Mouse (Mus musculus): ENCODE data around the gene Fam117b. TPM values are rescaled to one million over a fixed set of nuclear protein-coding genes. Genes with fewer than 3 reads are reported as not detected.

The Fam117b gene
- polyA plus RNA-seq, 1 experiment, result 22.3 TPM

GRCm38 (mm10) chr1:59895456-59895855 is 17.4 kb upstream of the Fam117b start:
- H3K27ac ChIP-seq (ENCODE audit: insufficient read depth, low read length), result no peak overlapping the region
- TF ChIP-seq POLR2A (IDR thresholded peaks at IDR 0.05; ENCODE audit: low read depth, low read length), result no peak
- no peak for TF ChIP-seq CTCF (IDR thresholded peaks at IDR 0.05; ENCODE audit: borderline replicate concordance, insufficient read depth, low read length)
- H3K4me1 ChIP-seq (ENCODE audit: control insufficient read depth, insufficient read depth, low read length), result 0 out of 2 replicates have a peak, but pooled peaks cover 2% of the 10 kb centered on the region

GRCm38 (mm10) chr1:59897147-59897798 is 15.5 kb upstream of the Fam117b start:
- TF ChIP-seq CTCF (IDR thresholded peaks at IDR 0.05; ENCODE audit: borderline replicate concordance, insufficient read depth, low read length), result no peak
- no peak for TF ChIP-seq POLR2A (IDR thresholded peaks at IDR 0.05; ENCODE audit: low read depth, low read length)
- 0 out of 2 replicates have a peak, but pooled peaks cover 2% of the 10 kb centered on the region for H3K4me1 ChIP-seq (ENCODE audit: control insufficient read depth, insufficient read depth, low read length)
- no peak overlapping the region for H3K4me3 ChIP-seq (ENCODE audit: insufficient read depth, low read length)

More at GRCm38 (mm10) chr1:59895456-59895855, 17.4 kb upstream of the Fam117b start:
- H3K4me3 ChIP-seq (ENCODE audit: insufficient read depth, low read length), result no peak overlapping the region

GRCm38 (mm10) chr1:59899679-59900078 is 13.1 kb upstream of the Fam117b start:
- H3K27ac ChIP-seq (ENCODE audit: insufficient read depth, low read length), result no peak overlapping the region
- H3K4me3 ChIP-seq (ENCODE audit: insufficient read depth, low read length), result no peak overlapping the region
- no peak for TF ChIP-seq CTCF (IDR thresholded peaks at IDR 0.05; ENCODE audit: borderline replicate concordance, insufficient read depth, low read length)
- TF ChIP-seq POLR2A (IDR thresholded peaks at IDR 0.05; ENCODE audit: low read depth, low read length), result no peak
- H3K4me1 ChIP-seq (ENCODE audit: control insufficient read depth, insufficient read depth, low read length), result 0 out of 2 replicates have a peak, but pooled peaks cover 2% of the 10 kb centered on the region

More at GRCm38 (mm10) chr1:59897147-59897798, 15.5 kb upstream of the Fam117b start:
- no peak overlapping the region for H3K27ac ChIP-seq (ENCODE audit: insufficient read depth, low read length)

GRCm38 (mm10) chr1:59901082-59901876 is 11.5 kb upstream of the Fam117b start:
- TF ChIP-seq CTCF (IDR thresholded peaks at IDR 0.05; ENCODE audit: borderline replicate concordance, insufficient read depth, low read length) (no peak), POLR2A (IDR thresholded peaks at IDR 0.05; ENCODE audit: low read depth, low read length) (no peak)
- H3K27ac ChIP-seq (ENCODE audit: insufficient read depth, low read length), result no peak overlapping the region
- H3K4me3 ChIP-seq (ENCODE audit: insufficient read depth, low read length), result no peak overlapping the region
- no peaks in the 10 kb centered on the region for H3K4me1 ChIP-seq (ENCODE audit: control insufficient read depth, insufficient read depth, low read length)

GRCm38 (mm10) chr1:59902634-59903033 is 10.2 kb upstream of the Fam117b start:
- TF ChIP-seq CTCF (IDR thresholded peaks at IDR 0.05; ENCODE audit: borderline replicate concordance, insufficient read depth, low read length) (no peak), POLR2A (IDR thresholded peaks at IDR 0.05; ENCODE audit: low read depth, low read length) (no peak)
- Histone ChIP-seq H3K4me1 (ENCODE audit: control insufficient read depth, insufficient read depth, low read length) (no peaks in the 10 kb centered on the region), H3K27ac (ENCODE audit: insufficient read depth, low read length) (no peak overlapping the region), H3K4me3 (ENCODE audit: insufficient read depth, low read length) (no peak overlapping the region)

- H3K4me1 ChIP-seq (ENCODE audit: control insufficient read depth, insufficient read depth, low read length), result no peaks in the 10 kb centered on the region
- H3K27ac ChIP-seq (ENCODE audit: insufficient read depth, low read length), result no peak overlapping the region
- no peak overlapping the region for H3K4me3 ChIP-seq (ENCODE audit: insufficient read depth, low read length)
- TF ChIP-seq POLR2A (IDR thresholded peaks at IDR 0.05; ENCODE audit: low read depth, low read length) (no peak), CTCF (IDR thresholded peaks at IDR 0.05; ENCODE audit: borderline replicate concordance, insufficient read depth, low read length) (no peak)
These were observed 8.0 kb upstream of the Fam117b start for GRCm38 (mm10) chr1:59904630-59905295.

GRCm38 (mm10) chr1:59905916-59906315 is 6.9 kb upstream of the Fam117b start:
- Histone ChIP-seq H3K4me3 (ENCODE audit: insufficient read depth, low read length) (no peak overlapping the region), H3K4me1 (ENCODE audit: control insufficient read depth, insufficient read depth, low read length) (no peaks in the 10 kb centered on the region), H3K27ac (ENCODE audit: insufficient read depth, low read length) (no peak overlapping the region)
- no peak for TF ChIP-seq CTCF (IDR thresholded peaks at IDR 0.05; ENCODE audit: borderline replicate concordance, insufficient read depth, low read length)
- no peak for TF ChIP-seq POLR2A (IDR thresholded peaks at IDR 0.05; ENCODE audit: low read depth, low read length)

- TF ChIP-seq POLR2A (IDR thresholded peaks at IDR 0.05; ENCODE audit: low read depth, low read length) (no peak), CTCF (IDR thresholded peaks at IDR 0.05; ENCODE audit: borderline replicate concordance, insufficient read depth, low read length) (no peak)
- Histone ChIP-seq H3K4me1 (ENCODE audit: control insufficient read depth, insufficient read depth, low read length) (no peaks in the 10 kb centered on the region), H3K27ac (ENCODE audit: insufficient read depth, low read length) (no peak overlapping the region), H3K4me3 (ENCODE audit: insufficient read depth, low read length) (no peak overlapping the region)
These were observed 5.8 kb upstream of the Fam117b start for GRCm38 (mm10) chr1:59906819-59907521.

- Histone ChIP-seq H3K4me3 (ENCODE audit: insufficient read depth, low read length) (no peak overlapping the region), H3K27ac (ENCODE audit: insufficient read depth, low read length) (no peak overlapping the region)
- TF ChIP-seq POLR2A (IDR thresholded peaks at IDR 0.05; ENCODE audit: low read depth, low read length), result no peak
- TF ChIP-seq CTCF (IDR thresholded peaks at IDR 0.05; ENCODE audit: borderline replicate concordance, insufficient read depth, low read length), result no peak
These were observed 5.1 kb upstream of the Fam117b start for GRCm38 (mm10) chr1:59907700-59908099.

More at GRCm38 (mm10) chr1:59907700-59908099, 5.1 kb upstream of the Fam117b start:
- no peaks in the 10 kb centered on the region for H3K4me1 ChIP-seq (ENCODE audit: control insufficient read depth, insufficient read depth, low read length)
